Mouse (Mus musculus): ENCODE results near the gene Ndufa8.

The Ndufa8 gene

DNA sequence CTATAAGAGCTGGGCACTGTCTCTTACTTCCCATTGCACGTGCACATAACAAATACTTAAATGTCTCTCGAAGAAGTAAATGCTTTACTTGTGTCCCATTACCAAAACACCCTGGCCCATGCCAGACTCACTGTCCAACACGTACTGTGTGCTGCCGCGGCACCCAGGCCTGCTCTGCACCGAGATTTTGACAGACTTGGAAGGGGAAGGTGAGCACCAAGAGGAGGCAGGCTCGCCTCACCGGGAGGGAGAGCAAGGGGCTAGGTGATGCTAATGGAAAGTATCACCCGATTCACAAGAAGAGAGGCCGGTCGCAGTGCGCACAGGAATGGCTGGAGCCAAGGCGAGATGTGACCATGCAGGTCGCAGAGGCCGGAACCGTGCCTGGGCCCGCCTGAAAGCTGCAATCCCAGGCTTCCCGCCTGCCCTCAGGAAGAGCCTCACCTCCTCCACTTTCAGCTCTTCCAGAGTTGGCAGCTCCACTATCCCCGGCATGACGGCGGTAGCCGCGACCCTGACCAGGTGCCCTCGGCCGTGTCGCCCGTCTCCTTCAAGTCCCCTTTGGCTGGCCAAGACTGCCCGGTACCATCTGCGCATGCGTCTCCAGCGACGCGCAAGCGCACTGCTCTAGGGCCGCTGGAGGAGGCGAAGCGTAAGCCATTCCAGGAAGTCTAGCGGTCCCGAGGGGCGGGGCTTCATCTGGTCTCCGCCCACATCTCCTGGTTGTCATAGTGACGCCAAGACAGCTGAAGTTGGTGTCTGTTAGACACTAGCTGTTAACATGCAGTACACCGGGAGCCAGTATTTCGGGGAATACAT lies at the start of gene Ndufa8, which contains the start of gene Morn5:
TSS of gene Ndufa8 (minus strand) at position 659 of the 819 bp plus-strand sequence.
TSS of gene Morn5 (plus strand) at position 711 of the 819 bp plus-strand sequence.
- in situ Hi-C loops (cut with MboI, MseI), result no loop called here

- in situ Hi-C loops (cut with MboI, MseI), result no loop called here
Observed at GRCm38 (mm10) chr2:36098021-36098420, 48.8 kb upstream of the Ndufa8 start.

DNA sequence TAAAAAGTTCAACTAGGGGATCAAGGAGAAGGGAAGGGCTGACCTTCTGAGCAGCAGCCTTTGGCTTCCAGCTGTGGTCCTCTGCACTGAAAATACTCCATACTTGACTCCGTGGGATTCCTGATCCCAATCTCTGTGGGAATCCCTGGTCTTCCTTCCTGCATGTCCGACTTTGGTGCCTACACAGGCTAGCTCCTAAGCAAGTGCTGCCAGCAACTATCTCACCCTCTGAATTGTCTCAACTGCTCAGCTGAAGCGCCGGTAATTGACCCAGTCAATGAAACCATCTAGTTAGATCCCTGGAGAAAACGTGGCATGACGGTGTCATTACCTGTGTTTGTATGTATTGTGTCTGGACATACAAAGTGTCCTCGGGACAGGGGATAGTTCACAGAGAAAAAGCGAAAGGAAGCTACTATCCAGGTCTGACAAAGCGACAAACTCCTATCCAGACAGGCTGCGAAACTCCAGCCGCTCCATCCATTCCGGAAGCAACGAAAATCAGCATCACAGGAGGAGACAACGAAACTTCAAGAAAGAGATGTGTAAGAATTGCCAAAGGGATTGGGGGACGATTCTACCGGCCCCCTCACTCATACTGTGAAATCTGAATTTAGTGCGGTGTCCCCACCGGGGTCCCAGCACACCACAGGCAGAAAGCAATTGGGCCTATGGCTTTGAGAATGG lies 48.1 kb upstream of the Ndufa8 start:
- in situ Hi-C loops (cut with MboI, MseI), result no loop called here

DNA sequence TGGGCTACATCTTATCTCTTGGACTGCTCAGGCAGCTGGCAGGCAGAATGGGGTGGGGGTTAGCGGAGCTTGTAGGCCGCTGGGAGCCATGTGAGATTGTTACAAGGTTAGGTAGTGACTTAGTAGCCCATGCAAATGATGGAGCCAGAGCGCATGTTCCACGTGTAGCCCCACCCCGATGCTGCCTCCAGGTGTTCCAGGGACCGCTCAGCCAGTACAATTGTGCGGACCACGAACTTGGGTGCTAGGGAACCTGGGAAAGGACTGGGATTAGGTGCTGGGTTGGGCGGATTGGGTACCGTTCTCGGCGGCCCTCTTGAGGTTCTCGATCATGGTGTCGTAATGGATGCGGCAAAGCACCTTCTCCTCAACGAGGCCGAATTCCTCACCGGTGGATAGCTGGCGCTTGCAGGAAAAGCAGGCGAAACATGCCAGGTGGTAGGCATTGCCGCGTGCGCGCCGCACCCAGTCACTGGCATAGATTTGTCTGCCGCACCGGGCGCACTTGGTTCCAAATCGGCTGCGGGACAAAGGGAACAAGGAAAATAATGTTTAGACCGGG lies 44.8 kb upstream of the Ndufa8 start:
- in situ Hi-C loops (cut with MboI, MseI), result no loop called here

GRCm38 (mm10) chr2:36093301-36093700 lies 44.1 kb upstream of the Ndufa8 start:
- in situ Hi-C loops (cut with MboI, MseI), result no loop called here

- in situ Hi-C loops (cut with MboI, MseI), result no loop called here
Observed at GRCm38 (mm10) chr2:36092748-36093147, 43.5 kb upstream of the Ndufa8 start.

- in situ Hi-C loops (cut with MboI, MseI), result no loop called here
Observed at GRCm38 (mm10) chr2:36090853-36091741, 41.9 kb upstream of the Ndufa8 start.

DNA sequence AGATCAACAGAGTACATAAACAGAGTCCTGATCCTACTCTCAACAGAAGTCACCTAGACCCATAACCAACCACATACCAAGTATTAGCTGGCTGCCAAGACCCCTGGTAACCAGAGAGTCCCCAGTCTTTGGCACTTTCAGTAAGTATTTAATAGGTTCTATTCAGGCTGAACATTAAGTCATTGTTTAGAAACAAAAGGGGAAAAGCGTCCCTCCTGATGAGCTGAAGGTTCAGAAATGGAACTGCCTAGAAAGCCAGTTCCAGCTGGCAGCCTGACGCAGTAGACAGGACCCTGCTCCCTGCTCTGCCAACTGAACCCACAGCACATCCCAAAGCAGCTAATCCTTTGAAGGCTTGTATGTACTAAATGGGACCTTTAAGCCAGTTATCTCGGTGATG lies 40.0 kb upstream of the Ndufa8 start:
- in situ Hi-C loops (cut with MboI, MseI), result loop anchor here (5.0 kb wide), 1 partner anchor 77 kb away; no protein-coding TSS in a partner anchor

DNA sequence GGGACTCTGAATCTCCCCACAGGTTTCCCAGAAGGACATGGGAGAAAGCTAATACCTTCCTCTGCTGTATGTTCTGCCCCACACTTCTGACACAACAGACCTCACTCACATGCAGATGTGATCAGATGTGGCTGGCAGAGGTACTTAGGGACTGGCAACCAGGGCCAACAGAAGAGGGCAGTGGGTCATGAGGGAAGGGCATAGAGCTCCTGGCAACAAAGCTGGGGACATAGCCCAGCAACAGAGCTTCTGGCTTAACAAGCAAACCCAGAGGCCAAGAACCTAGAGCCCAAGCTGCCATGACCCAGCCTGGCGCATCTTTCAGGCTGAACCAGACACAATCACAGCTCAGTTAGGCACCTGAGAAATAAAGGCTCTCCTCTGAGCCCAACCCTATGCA lies 35.8 kb upstream of the Ndufa8 start:
- in situ Hi-C loops (cut with MboI, MseI), result loop anchor here (5.0 kb wide), 1 partner anchor 73 kb away; no protein-coding TSS in a partner anchor

DNA sequence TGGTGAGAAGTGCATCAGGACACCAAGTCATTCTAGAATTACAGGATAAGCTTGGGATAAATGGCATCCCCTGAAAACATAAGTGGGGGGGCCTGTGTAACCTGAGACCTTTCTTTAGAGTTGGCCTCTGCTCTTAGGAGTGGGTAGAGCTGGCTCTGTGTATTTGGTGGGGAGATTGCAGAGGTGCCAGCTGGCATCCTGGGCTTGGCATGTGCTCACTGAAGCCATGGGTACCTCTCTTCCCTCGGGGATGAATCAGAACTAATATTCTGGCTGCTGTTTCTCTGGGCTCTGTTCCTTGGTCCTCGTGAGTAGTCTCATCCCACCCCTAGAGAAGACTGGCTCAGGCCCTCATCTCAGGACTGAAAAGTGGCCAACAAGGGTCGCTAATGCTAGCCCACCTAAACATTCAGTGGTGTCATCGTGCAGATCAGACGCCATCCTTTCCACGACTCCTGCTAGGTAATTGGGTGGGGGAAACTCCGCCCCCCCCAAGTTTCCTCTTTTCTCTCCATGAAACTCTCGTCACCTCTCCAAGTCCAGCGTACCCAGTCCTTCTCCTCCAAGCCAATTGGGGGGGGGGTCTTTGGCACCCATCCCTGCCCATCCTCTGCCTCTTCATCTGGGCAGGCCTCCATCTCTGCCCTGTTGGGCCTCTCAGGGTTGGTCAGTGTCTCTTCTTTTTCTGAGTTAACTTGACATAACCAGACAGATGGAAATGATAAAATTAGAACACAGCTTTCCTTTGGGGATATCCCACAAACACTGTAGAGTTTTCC lies 33.8 kb upstream of the Ndufa8 start:
- in situ Hi-C loops (cut with MboI, MseI), result no loop called here

- in situ Hi-C loops (cut with MboI, MseI), result no loop called here
Observed at GRCm38 (mm10) chr2:36081446-36081845, 32.2 kb upstream of the Ndufa8 start.

- in situ Hi-C loops (cut with MboI, MseI), result no loop called here
Observed at GRCm38 (mm10) chr2:36077160-36077761, 28.1 kb upstream of the Ndufa8 start.

GRCm38 (mm10) chr2:36075210-36075609 lies 26.0 kb upstream of the Ndufa8 start:
- in situ Hi-C loops (cut with MboI, MseI), result no loop called here

DNA sequence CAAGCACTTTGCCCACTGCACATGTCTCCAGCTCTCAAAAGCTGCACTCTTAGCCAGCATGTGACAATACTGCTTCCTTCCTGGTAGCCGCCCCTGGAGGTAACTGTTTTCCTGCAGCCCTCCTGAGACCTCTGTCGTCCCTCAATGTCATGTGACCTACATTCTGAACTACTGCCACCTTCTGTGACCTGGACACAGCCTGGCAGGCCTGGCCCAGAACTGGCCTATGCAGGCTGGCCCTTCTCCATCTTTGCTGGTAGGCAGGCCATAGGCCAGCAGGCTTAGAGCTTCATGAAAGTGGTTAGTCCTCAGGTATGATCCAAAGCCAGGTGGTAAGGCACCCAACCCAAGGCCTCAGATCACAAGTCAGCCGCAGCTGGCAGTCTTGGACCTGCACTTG lies 24.6 kb upstream of the Ndufa8 start:
- in situ Hi-C loops (cut with MboI, MseI), result no loop called here

DNA sequence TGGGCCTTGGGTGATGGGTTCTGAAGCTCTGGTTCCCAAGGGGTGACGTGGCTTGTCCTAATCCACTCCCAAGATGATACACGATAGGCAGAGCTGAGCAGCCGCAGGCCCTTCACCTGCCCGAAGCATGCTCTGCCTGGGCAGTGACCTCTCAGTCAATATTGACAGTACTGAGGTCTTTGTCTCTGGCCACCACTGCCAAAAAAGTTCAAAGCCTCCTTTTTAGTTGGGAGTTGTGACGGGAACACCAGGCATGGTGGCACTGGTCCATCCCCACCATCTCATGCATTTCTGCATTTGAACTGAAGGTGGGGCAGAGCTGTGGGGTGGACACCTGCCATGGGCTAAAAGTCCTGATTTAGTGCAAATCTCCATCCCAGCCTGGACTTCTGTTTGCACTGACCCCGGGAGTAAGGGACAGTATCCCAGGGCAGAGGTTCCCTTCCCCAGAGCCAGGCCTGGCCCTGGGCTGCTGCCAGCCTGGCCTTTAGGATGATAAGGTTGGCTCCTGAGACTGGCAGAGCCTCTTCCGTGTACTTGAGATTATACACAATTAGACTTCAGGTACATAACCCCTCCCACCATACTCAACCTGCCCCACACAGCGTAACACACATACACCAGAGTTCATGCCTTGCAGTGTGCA lies 22.6 kb upstream of the Ndufa8 start:
- in situ Hi-C loops (cut with MboI, MseI), result no loop called here

GRCm38 (mm10) chr2:36067132-36067531 lies 17.9 kb upstream of the Ndufa8 start:
- in situ Hi-C loops (cut with MboI, MseI), result no loop called here

DNA sequence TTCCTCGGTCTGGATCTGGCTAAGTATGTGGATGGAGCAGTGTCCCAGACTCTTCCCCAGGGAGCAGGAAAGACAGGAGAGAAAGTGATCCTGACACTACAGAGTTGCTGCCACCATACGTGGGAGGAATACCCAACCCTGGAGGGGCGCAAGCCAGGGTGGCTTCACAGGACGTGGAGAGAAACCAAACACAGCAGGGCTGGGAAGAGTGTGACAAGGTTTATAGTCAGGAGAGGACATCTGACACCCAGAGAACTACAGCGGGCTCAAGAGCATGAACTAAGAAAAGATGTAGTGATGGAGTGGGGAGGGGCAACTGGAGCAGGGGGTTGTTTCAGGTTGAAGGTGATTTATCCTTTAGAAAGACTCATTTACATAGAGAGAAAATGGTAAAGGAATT lies 12.2 kb upstream of the Ndufa8 start:
- in situ Hi-C loops (cut with MboI, MseI), result no loop called here

DNA sequence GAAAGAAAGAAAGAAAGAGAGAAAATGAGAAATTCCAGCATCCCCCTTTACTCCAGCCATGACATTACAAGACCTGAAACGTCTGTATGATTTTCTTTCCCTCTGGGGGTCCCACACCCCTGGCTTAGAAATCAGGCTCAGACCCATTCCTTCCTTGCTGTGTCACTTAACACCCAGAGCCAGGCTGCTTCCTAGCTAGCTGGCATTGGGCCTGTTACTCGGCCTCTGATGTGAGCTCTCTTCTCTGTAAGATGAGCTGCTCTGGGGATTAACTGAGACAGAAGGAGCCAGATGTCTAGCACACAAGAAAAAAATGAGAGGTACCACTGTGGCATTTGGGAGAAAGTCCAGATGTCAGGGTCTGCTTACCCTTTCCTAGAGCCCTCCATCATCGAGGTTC lies 7.0 kb upstream of the Ndufa8 start:
- in situ Hi-C loops (cut with MboI, MseI), result no loop called here

GRCm38 (mm10) chr2:36053249-36053648 lies 4.0 kb upstream of the Ndufa8 start:
- in situ Hi-C loops (cut with MboI, MseI), result no loop called here

DNA sequence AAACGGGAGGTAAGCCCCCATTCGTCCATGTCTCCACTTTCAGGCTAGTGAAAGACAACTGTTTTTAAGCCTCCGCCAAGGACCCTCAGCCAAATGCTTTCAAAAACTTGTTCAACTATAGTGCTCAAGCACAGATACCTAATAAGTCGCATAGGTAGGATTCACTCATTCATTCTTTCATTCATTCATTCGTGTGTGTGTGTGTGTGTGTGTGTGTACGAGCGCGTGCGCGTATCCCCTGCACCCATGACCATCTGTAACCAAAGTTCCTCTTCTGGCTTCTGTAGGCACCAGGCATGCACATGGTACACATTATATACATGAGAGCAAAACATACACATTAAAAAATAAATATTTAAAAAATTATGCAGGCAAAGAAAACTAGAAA lies 355 bp upstream of the Ndufa8 start:
- in situ Hi-C loops (cut with MboI, MseI), result no loop called here

All from T-helper 2 cell (primary cell).